Mouse (Mus musculus) liver, postnatal 0 days (tissue): ENCODE results near the gene Tdrd9. TPM values are rescaled to one million over a fixed set of nuclear protein-coding genes. Genes with fewer than 3 reads are reported as not detected.

Experiments used
- ATAC-seq: fragments of 200-750 bp; cut with Nextera tagmentation; 2 replicates; pipeline ENCODE4 v1.8.0; 2017; ENCODE audit warnings: mild to moderate bottlenecking, moderate library complexity
- DNase-seq: peaks from one replicate; pipeline ENCODE4 v3.0.0-alpha.2; 2016
- H3K27ac ChIP-seq: fragments of 300-500 bp; sonication (generic); 2 replicates; pipeline ENCODE4 v1.5.1; 2014; ENCODE audit warnings: antibody characterized with exemption, moderate library complexity, mild to moderate bottlenecking, low read depth
- H3K27me3 ChIP-seq: fragments of 300-500 bp; sonication (generic); 2 replicates; pipeline ENCODE4 v1.6.1; 2014; ENCODE audit warnings: low read length, control low read depth, mixed read lengths; ENCODE audit not compliant: insufficient read depth
- H3K36me3 ChIP-seq: fragments of 300-500 bp; sonication (generic); replicated peaks from 2 replicates; pipeline ENCODE4 v1.6.1; 2014; ENCODE audit warnings: mild to moderate bottlenecking, control low read depth, low read length, moderate library complexity, mixed read lengths; ENCODE audit not compliant: insufficient read depth
- H3K4me1 ChIP-seq: fragments of 300-500 bp; sonication (generic); 2 replicates; pipeline ENCODE4 v1.6.1; 2014; ENCODE audit warnings: antibody characterized with exemption, mild to moderate bottlenecking, control low read depth; ENCODE audit not compliant: insufficient read depth
- H3K4me2 ChIP-seq: fragments of 300-500 bp; sonication (generic); 2 replicates; pipeline ENCODE4 v1.6.1; 2014; ENCODE audit warnings: low read depth, mild to moderate bottlenecking, low read length, moderate library complexity, mixed read lengths
- H3K4me3 ChIP-seq: fragments of 300-500 bp; sonication (generic); 2 replicates; pipeline ENCODE4 v1.5.1; 2014; ENCODE audit warnings: low read depth, low read length
- H3K9ac ChIP-seq: fragments of 300-500 bp; sonication (generic); replicated peaks from 2 replicates; pipeline ENCODE4 v1.6.1; 2014; ENCODE audit warnings: mild to moderate bottlenecking, moderate library complexity
- H3K9me3 ChIP-seq: fragments of 300-500 bp; sonication (generic); 2 replicates; pipeline ENCODE4 v1.6.1; 2016; ENCODE audit warnings: mild to moderate bottlenecking, control low read depth, low read length, mixed read lengths
- CTCF ChIP-seq: sonication (generic); IDR thresholded peaks from 2 replicates; pipeline ENCODE4 v1.5.1; 2016; ENCODE audit warnings: antibody characterized with exemption, low read depth
- EP300 ChIP-seq: IDR thresholded peaks from 2 replicates; pipeline ENCODE4 v1.6.1; 2016; ENCODE audit warnings: antibody characterized with exemption, low read depth, mild to moderate bottlenecking
- WGBS: fragments of 180-500 bp; shearing (Covaris S2); extraction: QIAGEN DNeasy Blood & Tissue Kit; methylation state at CpG from one replicate; pipeline ENCODE4 v1.1.7; 2014; ENCODE audit not compliant: insufficient replicate concordance; 5-methylcytosine and 5-hydroxymethylcytosine counted together
- polyA plus RNA-seq: library from polyadenylated mRNA; unstranded; fragments of >200 nt; fragmentation: Nextera tagmentation; extraction: Ambion mirVana; gene quantifications from 2 replicates; pipeline ENCODE4 v1.2.1, GENCODE M21; 2015

Gene Tdrd9
- polyA plus RNA-seq, 1 experiment from 2014 or later: 0.21 TPM

GRCm38 (mm10) chr12:111958101-111958865 lies 13.1 kb upstream of the Tdrd9 start:
- H3K4me3 ChIP-seq: no peak overlapping the region
- DNase-seq (peak; percentile 80), ATAC-seq (peak; percentile 71)
- H3K27ac ChIP-seq: no peak overlapping the region
- no peaks in the 10 kb centered on the region for H3K9me3 ChIP-seq
- no peak overlapping the region for H3K9ac ChIP-seq
- H3K4me1 ChIP-seq: peaks cover 5% of the 10 kb centered on the region; the same call in 1 of the 2 replicates
- H3K36me3 ChIP-seq: peaks cover 35% of the 10 kb centered on the region
- H3K27me3 ChIP-seq: no peaks in the 10 kb centered on the region
- no peak overlapping the region for H3K4me2 ChIP-seq
- TF ChIP-seq EP300 (no peak), CTCF (peak; percentile 93)
- WGBS: 33% methylated on average over 9 of the region's 9 CpGs

GRCm38 (mm10) chr12:111963339-111963738 lies 8.0 kb upstream of the Tdrd9 start:
- peaks cover 35% of the 10 kb centered on the region for H3K36me3 ChIP-seq
- no peaks in the 10 kb centered on the region for H3K27me3 ChIP-seq
- H3K4me3 ChIP-seq: no peak overlapping the region
- no peak overlapping the region for H3K27ac ChIP-seq
- TF ChIP-seq EP300 (no peak), CTCF (no peak)
- WGBS: 79% methylated on average over 5 of the region's 5 CpGs
- DNase-seq: no peak
- H3K9me3 ChIP-seq: no peaks in the 10 kb centered on the region
- no peak overlapping the region for H3K9ac ChIP-seq
- no peak overlapping the region for H3K4me2 ChIP-seq
- peaks cover 14% of the 10 kb centered on the region for H3K4me1 ChIP-seq
- no peak for ATAC-seq

- WGBS: under 1% methylated on average over 37 of the region's 37 CpGs
- peaks cover 10% of the 10 kb centered on the region for H3K36me3 ChIP-seq
- TF ChIP-seq EP300 (peak; percentile 65; the same call in 1 of the 2 replicates), CTCF (peak; percentile 99)
Measured at GRCm38 (mm10) chr12:111966683-111967173, 4.6 kb upstream of the Tdrd9 start, which contains the start of gene Atp5mpl. Gene Atp5mpl, minus strand, starts transcription at chr12:111966977.

GRCm38 (mm10) chr12:111970085-111970484 lies 1.3 kb upstream of the Tdrd9 start:
- 58% methylated on average over 4 of the region's 4 CpGs for WGBS
- Histone ChIP-seq H3K4me1 (peaks cover 10% of the 10 kb centered on the region), H3K4me3 (no peak overlapping the region), H3K27ac (no peak overlapping the region), H3K4me2 (no peak overlapping the region), H3K9ac (no peak overlapping the region), H3K27me3 (no peaks in the 10 kb centered on the region), H3K36me3 (no peaks in the 10 kb centered on the region), H3K9me3 (no peaks in the 10 kb centered on the region)
- no peak for TF ChIP-seq EP300
- no peak for TF ChIP-seq CTCF
- DNase-seq (no peak), ATAC-seq (no peak)

More at GRCm38 (mm10) chr12:111966683-111967173, 4.6 kb upstream of the Tdrd9 start, which contains the start of gene Atp5mpl:
- Histone ChIP-seq H3K4me3 (peak within 1 kb of the TSS; percentile 77), H3K27ac (peak within 1 kb of the TSS; percentile 83), H3K4me1 (peaks cover 10% of the 10 kb centered on the region), H3K4me2 (peak within 1 kb of the TSS; percentile 79), H3K27me3 (no peaks in the 10 kb centered on the region), H3K9ac (peak within 1 kb of the TSS; percentile 92), H3K9me3 (no peaks in the 10 kb centered on the region)
- peak; percentile 96 for ATAC-seq
- peak; percentile 98 for DNase-seq

- no peak overlapping the region for H3K4me3 ChIP-seq
- no peaks in the 10 kb centered on the region for H3K36me3 ChIP-seq
- H3K9me3 ChIP-seq: no peaks in the 10 kb centered on the region
- no peak overlapping the region for H3K9ac ChIP-seq
- no peak for TF ChIP-seq EP300
- no peak for TF ChIP-seq CTCF
- no peaks in the 10 kb centered on the region for H3K4me1 ChIP-seq
- ATAC-seq (no peak), DNase-seq (no peak)
- H3K27me3 ChIP-seq: no peaks in the 10 kb centered on the region
- H3K27ac ChIP-seq: no peak overlapping the region
- no peak overlapping the region for H3K4me2 ChIP-seq
- 82% methylated on average over 10 of the region's 10 CpGs for WGBS
Measured at GRCm38 (mm10) chr12:111972504-111972903, 1.1 kb downstream of the Tdrd9 start.

- ATAC-seq: no peak
- Histone ChIP-seq H3K9ac (no peak overlapping the region), H3K9me3 (no peaks in the 10 kb centered on the region), H3K4me1 (no peaks in the 10 kb centered on the region), H3K36me3 (no peaks in the 10 kb centered on the region), H3K27ac (no peak overlapping the region), H3K4me3 (no peak overlapping the region), H3K27me3 (no peaks in the 10 kb centered on the region), H3K4me2 (no peak overlapping the region)
- 60% methylated on average over 6 of the region's 6 CpGs for WGBS
- no peak for TF ChIP-seq CTCF
- DNase-seq: no peak
Measured at GRCm38 (mm10) chr12:111974578-111974977, 3.2 kb downstream of the Tdrd9 start.
